8 mouse cellular contexts compared by ENCODE assay signal in the genomic region with DNA sequence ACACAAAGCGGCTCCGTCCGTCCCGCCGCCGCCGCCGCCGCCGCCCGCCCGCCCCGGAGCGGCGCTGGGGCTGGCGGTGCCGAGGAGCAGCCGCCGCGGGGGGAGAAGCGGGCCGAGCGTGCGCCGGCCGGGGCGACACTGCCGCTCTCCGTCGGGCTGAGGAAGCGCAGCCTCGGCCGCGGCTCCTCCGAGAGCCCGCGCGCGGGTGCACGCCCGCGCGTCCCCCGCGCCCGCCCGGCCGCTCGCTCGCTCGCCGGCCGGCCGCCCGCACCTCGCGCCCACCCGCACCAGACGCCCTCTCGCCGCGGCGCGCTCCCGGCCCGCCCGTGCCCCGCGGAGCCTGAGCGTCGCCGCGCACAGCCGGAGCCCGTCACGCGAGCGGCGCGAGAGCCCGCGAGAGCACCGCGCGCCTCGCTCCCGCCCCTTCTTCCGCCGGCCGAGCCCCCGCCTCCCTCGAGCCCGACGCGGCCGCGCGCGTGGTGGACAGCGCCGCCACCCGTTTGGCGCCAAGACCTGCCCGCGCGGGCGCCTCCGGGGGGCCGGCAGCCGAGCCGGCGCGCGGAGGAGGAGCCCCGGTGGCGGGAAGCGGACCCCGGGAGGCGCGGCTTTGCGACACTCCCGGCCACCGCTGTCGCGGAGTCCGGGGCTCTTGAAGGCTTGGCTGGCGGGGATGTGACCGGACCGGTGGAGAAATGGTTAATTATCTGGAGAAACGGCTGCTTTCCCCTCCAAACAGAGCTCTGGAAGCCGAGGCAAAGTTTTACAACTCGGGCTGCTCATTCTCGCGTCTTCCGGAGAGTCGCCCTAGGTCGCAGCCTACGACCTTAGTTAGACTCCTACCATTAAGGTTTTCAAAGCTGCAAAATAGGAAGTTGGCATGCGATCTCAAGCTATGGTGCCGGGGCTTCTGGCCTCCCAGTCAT. TPM values are rescaled to one million over a fixed set of nuclear protein-coding genes. Genes with fewer than 3 reads are reported as not detected.
DNase-seq lines count a peak whose midpoint lies in the region; ATAC-seq and TF ChIP-seq lines count a peak whose summit lies in the region.

Pds5a (minus strand) TSS at position 438 of the 923 bp plus-strand sequence.

- no peaks in the 10 kb centered on the region for H3K9me3 ChIP-seq in ES-Bruce4 (replicated peaks; ENCODE audit: control insufficient read depth, insufficient read depth, low read length, poor library complexity, severe bottlenecking)
- H3K9me3 ChIP-seq in forebrain, embryonic 14.5 days (replicated peaks; ENCODE audit: control insufficient read depth, low read length), result no peaks in the 10 kb centered on the region
- no peaks in the 10 kb centered on the region for H3K9me3 ChIP-seq in neural tube, embryonic 15.5 days (replicated peaks)

- DNase-seq in forebrain, embryonic 14.5 days (ENCODE audit: low spot score), result peak; percentile 92
- DNase-seq in heart, postnatal 14 days, result peak; percentile 90 to 93
- DNase-seq in layer of hippocampus, adult 11-12 months (ENCODE audit: low spot score), result peak; percentile 82
- DNase-seq in lung, adult 18-20 months, result peak; percentile 82 to 86
- DNase-seq in testis, postnatal 14 days (ENCODE audit: low spot score), result peak; percentile 87

- peak within 1 kb of the TSS; percentile 96 for H3K27ac ChIP-seq in ES-Bruce4 (ENCODE audit: insufficient read depth, low read length)
- peak within 1 kb of the TSS; percentile 96 for H3K27ac ChIP-seq in forebrain, embryonic 14.5 days (ENCODE audit: low read depth, low read length)
- H3K27ac ChIP-seq in neural tube, embryonic 15.5 days (replicated peaks), result peak within 1 kb of the TSS; percentile 95

- no peak for TF ChIP-seq EP300 in ES-Bruce4 (IDR thresholded peaks at IDR 0.05; ENCODE audit: insufficient read depth, low read depth, low read length)

- H3K36me3 ChIP-seq in ES-Bruce4 (ENCODE audit: control insufficient read depth, insufficient read depth, low read length, poor library complexity, severe bottlenecking), result peaks cover 12% of the 10 kb centered on the region
- peaks cover 15% of the 10 kb centered on the region; the same call in 1 of the 2 replicates for H3K36me3 ChIP-seq in forebrain, embryonic 14.5 days (ENCODE audit: control insufficient read depth, insufficient read depth, low read length)
- H3K36me3 ChIP-seq in neural tube, embryonic 15.5 days, result 0 out of 2 replicates have a peak, but pooled peaks cover 3% of the 10 kb centered on the region

- H3K4me3 ChIP-seq in ES-Bruce4 (ENCODE audit: low read depth, low read length), result peak within 1 kb of the TSS; percentile 92
- H3K4me3 ChIP-seq in forebrain, embryonic 14.5 days (ENCODE audit: low read depth, low read length), result peak within 1 kb of the TSS; percentile 98
- H3K4me3 ChIP-seq in neural tube, embryonic 15.5 days (replicated peaks), result peak within 1 kb of the TSS; percentile 87

- H3K4me2 ChIP-seq in forebrain, embryonic 14.5 days (ENCODE audit: low read length), result peak within 1 kb of the TSS; percentile 70
- peak within 1 kb of the TSS; percentile 72 for H3K4me2 ChIP-seq in neural tube, embryonic 15.5 days

- H3K9ac ChIP-seq in ES-Bruce4 (ENCODE audit: low read depth, poor library complexity, severe bottlenecking), result peak within 1 kb of the TSS; percentile 98
- peak within 1 kb of the TSS; percentile 96 for H3K9ac ChIP-seq in forebrain, embryonic 14.5 days (ENCODE audit: low read length)
- H3K9ac ChIP-seq in neural tube, embryonic 15.5 days (replicated peaks), result peak within 1 kb of the TSS; percentile 80

- WGBS in forebrain, embryonic 14.5 days, result under 1% methylated on average over 44 of the region's 140 CpGs
- WGBS in neural tube, embryonic 15.5 days, result under 1% methylated on average over 77 of the region's 140 CpGs

- H3K4me1 ChIP-seq in ES-Bruce4 (ENCODE audit: control insufficient read depth, insufficient read depth, low read length), result peaks cover 1% of the 10 kb centered on the region
- peaks cover 10% of the 10 kb centered on the region for H3K4me1 ChIP-seq in forebrain, embryonic 14.5 days (ENCODE audit: control insufficient read depth, insufficient read depth, low read length)
- peaks cover 32% of the 10 kb centered on the region for H3K4me1 ChIP-seq in neural tube, embryonic 15.5 days

- intact Hi-C loops in heart, postnatal 14 days (cut with DNase I), result loop anchor here (2.0 to 5.0 kb wide), 5 partner anchors 61 to 297 kb away; partner anchors contain the start of genes Gm43552, N4bp2, Smim14 and Ube2k

- TF ChIP-seq POLR2A in ES-Bruce4 (IDR thresholded peaks at IDR 0.05; ENCODE audit: insufficient read depth, low read length), result no peak

- no peaks in the 10 kb centered on the region for H3K27me3 ChIP-seq in ES-Bruce4 (ENCODE audit: control insufficient read depth, insufficient read depth, low read length, poor library complexity, severe bottlenecking)
- H3K27me3 ChIP-seq in forebrain, embryonic 14.5 days (replicated peaks; ENCODE audit: control insufficient read depth, insufficient read depth, low read length), result no peaks in the 10 kb centered on the region
- no peaks in the 10 kb centered on the region for H3K27me3 ChIP-seq in neural tube, embryonic 15.5 days (replicated peaks)

- ATAC-seq in cerebellum, adult (ENCODE audit: insufficient number of reproducible peaks, low FRiP score, low TSS enrichment), result peak; percentile 87
- ATAC-seq in forebrain, embryonic 14.5 days, result peak; percentile 94
- ATAC-seq in neural tube, embryonic 15.5 days (ENCODE audit: low FRiP score), result peak; percentile 94

- TF ChIP-seq CTCF in ES-Bruce4 (IDR thresholded peaks at IDR 0.05; ENCODE audit: low read depth, low read length), result peak; percentile 22

RNA-seq across cellular contexts. Expression of gene Pds5a, which starts in this region (rescaled TPM):
- 318 and 327 TPM in 2 replicates for polyA plus RNA-seq in ES-Bruce4 (2011; ENCODE audit: insufficient read depth, insufficient read length, low read depth, missing spikeins)
- polyA plus RNA-seq in forebrain, embryonic 14.5 days (2014; fragmentation: Nextera tagmentation; extraction: Ambion mirVana), result 58.7 and 63.4 TPM in 2 replicates
- total RNA-seq in heart, postnatal 14 days (2021), result 10 to 100 TPM; 59.8 to 67.0 TPM
- polyA plus RNA-seq in neural tube, embryonic 15.5 days (2015; fragmentation: Nextera tagmentation; extraction: Ambion mirVana), result 35.6 and 38.0 TPM in 2 replicates

Comparison
In these comparisons a context has a peak if more than half of its experiments do, and no peak if none do; other contexts are left out.
1. Peak in every context shown above with its lines: DNase-seq, ATAC-seq, H3K4me3 ChIP-seq and H3K27ac ChIP-seq.